Mouse (Mus musculus) embryonic facial prominence, embryonic 10.5 days (tissue): ENCODE measurements around the gene Ccl4. TPM values are rescaled to one million over a fixed set of nuclear protein-coding genes. Genes with fewer than 3 reads are reported as not detected.

Experiments used
- DNase-seq: peaks from one replicate; pipeline ENCODE4 v3.0.0-alpha.2; 2017; ENCODE audit warnings: low spot score
- H3K27ac ChIP-seq: fragments of 300-500 bp; sonication (generic); replicated peaks from 2 replicates; pipeline ENCODE4 v1.5.1; 2016; ENCODE audit warnings: mild to moderate bottlenecking
- H3K27me3 ChIP-seq: fragments of 300-500 bp; sonication (generic); replicated peaks from 2 replicates; pipeline ENCODE4 v1.6.1; 2016; ENCODE audit warnings: low read depth, mild to moderate bottlenecking; ENCODE audit not compliant: poor library complexity, severe bottlenecking
- H3K36me3 ChIP-seq: fragments of 300-500 bp; sonication (generic); replicated peaks from 2 replicates; pipeline ENCODE4 v1.6.1; 2016; ENCODE audit warnings: mild to moderate bottlenecking, moderate library complexity
- H3K4me1 ChIP-seq: fragments of 300-500 bp; sonication (generic); 2 replicates; pipeline ENCODE4 v1.6.1; 2016
- H3K4me3 ChIP-seq: fragments of 300-500 bp; sonication (generic); 2 replicates; pipeline ENCODE4 v1.5.1; 2016; ENCODE audit warnings: mild to moderate bottlenecking, moderate library complexity
- H3K9me3 ChIP-seq: fragments of 300-500 bp; sonication (generic); 2 replicates; pipeline ENCODE4 v1.6.1; 2016; ENCODE audit warnings: mild to moderate bottlenecking
- WGBS: fragments of 180-500 bp; shearing (Covaris S2); methylation state at CpG from one replicate; pipeline ENCODE4 v1.1.7; 2016; 5-methylcytosine and 5-hydroxymethylcytosine counted together
- polyA plus RNA-seq: library from polyadenylated mRNA; unstranded; fragments of >200 nt; fragmentation: Nextera tagmentation; extraction: Ambion mirVana; gene quantifications from 2 replicates; pipeline ENCODE4 v1.2.1, GENCODE M21; 2016

Ccl4 gene
- polyA plus RNA-seq, 1 experiment from 2014 or later = 0.40 TPM

GRCm38 (mm10) chr11:83640141-83640540 lies 22.2 kb upstream of the Ccl4 start:
- Histone ChIP-seq H3K27me3 (no peaks in the 10 kb centered on the region), H3K27ac (no peak overlapping the region), H3K4me3 (no peak overlapping the region), H3K36me3 (no peaks in the 10 kb centered on the region), H3K4me1 (no peaks in the 10 kb centered on the region), H3K9me3 (no peaks in the 10 kb centered on the region)
- WGBS = 86% methylated on average over 5 of the region's 5 CpGs
- DNase-seq = no peak

DNA sequence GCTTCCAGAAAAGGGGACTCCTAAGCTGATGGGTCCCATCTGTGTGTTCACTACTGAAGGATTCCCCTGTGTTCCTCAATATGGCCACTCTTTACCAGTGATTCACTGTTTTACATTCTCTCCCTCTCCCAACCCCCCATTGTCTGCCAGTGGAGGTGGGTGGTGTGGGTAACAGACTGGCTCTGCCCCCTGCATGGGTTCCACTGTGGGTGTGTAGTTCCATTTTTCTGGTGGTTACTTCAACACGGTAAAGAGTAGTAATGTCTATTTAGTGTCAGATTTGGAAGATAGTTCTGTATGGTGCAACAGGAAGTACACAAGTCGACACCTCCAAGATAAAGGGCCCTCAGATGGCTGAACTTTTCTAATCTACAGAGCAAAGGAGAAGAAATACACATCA lies 21.2 kb upstream of the Ccl4 start:
- WGBS = 91% methylated on average over 2 of the region's 2 CpGs
- H3K9me3 ChIP-seq = no peaks in the 10 kb centered on the region
- no peak overlapping the region for H3K27ac ChIP-seq
- no peak overlapping the region for H3K4me3 ChIP-seq
- H3K36me3 ChIP-seq = no peaks in the 10 kb centered on the region
- no peaks in the 10 kb centered on the region for H3K4me1 ChIP-seq
- DNase-seq = no peak
- no peaks in the 10 kb centered on the region for H3K27me3 ChIP-seq

GRCm38 (mm10) chr11:83645521-83645920 lies 16.9 kb upstream of the Ccl4 start, which contains the start of gene Rpl9-ps1:
Rpl9-ps1 (minus strand) TSS chr11:83645621.
- Histone ChIP-seq H3K36me3 (no peaks in the 10 kb centered on the region), H3K27ac (no peak within 1 kb of the TSS), H3K9me3 (no peaks in the 10 kb centered on the region), H3K27me3 (no peaks in the 10 kb centered on the region), H3K4me3 (no peak within 1 kb of the TSS), H3K4me1 (no peaks in the 10 kb centered on the region)
- DNase-seq = no peak
- 76% methylated on average over 1 of the region's 1 CpGs for WGBS

GRCm38 (mm10) chr11:83646356-83647149 lies 15.8 kb upstream of the Ccl4 start:
- 93% methylated on average over 6 of the region's 6 CpGs for WGBS
- Histone ChIP-seq H3K27me3 (no peaks in the 10 kb centered on the region), H3K4me3 (no peak overlapping the region), H3K27ac (no peak overlapping the region), H3K9me3 (no peaks in the 10 kb centered on the region), H3K4me1 (no peaks in the 10 kb centered on the region), H3K36me3 (no peaks in the 10 kb centered on the region)
- DNase-seq = no peak

GRCm38 (mm10) chr11:83649305-83649841 lies 13.0 kb upstream of the Ccl4 start, which contains the start of gene Ccl3:
Ccl3 (minus strand) TSS chr11:83649355.
- no peak within 1 kb of the TSS for H3K27ac ChIP-seq
- H3K9me3 ChIP-seq = no peaks in the 10 kb centered on the region
- no peaks in the 10 kb centered on the region for H3K27me3 ChIP-seq
- DNase-seq = no peak
- H3K4me1 ChIP-seq = no peaks in the 10 kb centered on the region
- H3K4me3 ChIP-seq = no peak within 1 kb of the TSS
- WGBS = 82% methylated on average over 8 of the region's 8 CpGs
- no peaks in the 10 kb centered on the region for H3K36me3 ChIP-seq

GRCm38 (mm10) chr11:83654606-83655005 lies 7.8 kb upstream of the Ccl4 start:
- H3K36me3 ChIP-seq = no peaks in the 10 kb centered on the region
- DNase-seq = no peak
- H3K27me3 ChIP-seq = no peaks in the 10 kb centered on the region
- H3K27ac ChIP-seq = no peak overlapping the region
- H3K4me3 ChIP-seq = no peak overlapping the region
- 90% methylated on average over 8 of the region's 8 CpGs for WGBS
- H3K4me1 ChIP-seq = no peaks in the 10 kb centered on the region
- H3K9me3 ChIP-seq = no peaks in the 10 kb centered on the region

- no peaks in the 10 kb centered on the region for H3K27me3 ChIP-seq
- no peak overlapping the region for H3K4me3 ChIP-seq
- DNase-seq = no peak
- 91% methylated on average over 3 of the region's 3 CpGs for WGBS
- H3K27ac ChIP-seq = no peak overlapping the region
- H3K9me3 ChIP-seq = no peaks in the 10 kb centered on the region
- H3K36me3 ChIP-seq = no peaks in the 10 kb centered on the region
- no peaks in the 10 kb centered on the region for H3K4me1 ChIP-seq
Measured at GRCm38 (mm10) chr11:83657508-83657907, 4.9 kb upstream of the Ccl4 start.

DNA sequence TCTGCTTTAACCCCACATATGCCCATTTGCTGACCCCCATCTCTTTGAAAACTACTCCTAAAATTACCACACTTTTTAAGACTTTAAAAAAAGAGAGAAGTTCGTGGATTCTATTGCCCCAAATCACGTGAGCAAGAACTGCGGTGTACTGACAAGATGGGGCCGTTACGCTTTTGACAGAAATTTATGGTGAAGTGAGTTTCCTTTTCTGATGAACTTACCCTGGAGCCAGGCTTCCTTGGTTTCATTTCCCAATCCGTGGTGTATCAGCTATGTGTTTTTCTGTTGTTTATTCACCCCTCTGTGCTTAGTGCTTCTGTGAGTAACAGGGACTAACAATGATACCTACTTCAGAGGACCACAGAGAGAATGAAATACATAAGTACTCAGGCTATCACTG lies 3.6 kb upstream of the Ccl4 start:
- H3K36me3 ChIP-seq = no peaks in the 10 kb centered on the region
- no peaks in the 10 kb centered on the region for H3K9me3 ChIP-seq
- 81% methylated on average over 6 of the region's 6 CpGs for WGBS
- H3K27me3 ChIP-seq = no peaks in the 10 kb centered on the region
- H3K4me3 ChIP-seq = no peak overlapping the region
- no peak overlapping the region for H3K27ac ChIP-seq
- no peaks in the 10 kb centered on the region for H3K4me1 ChIP-seq
- DNase-seq = no peak

- Histone ChIP-seq H3K9me3 (no peaks in the 10 kb centered on the region), H3K4me3 (no peak overlapping the region), H3K27ac (no peak overlapping the region), H3K36me3 (no peaks in the 10 kb centered on the region), H3K27me3 (no peaks in the 10 kb centered on the region), H3K4me1 (no peaks in the 10 kb centered on the region)
- 88% methylated on average over 5 of the region's 5 CpGs for WGBS
- no peak for DNase-seq
Measured at GRCm38 (mm10) chr11:83663532-83663931, 1.1 kb downstream of the Ccl4 start.

GRCm38 (mm10) chr11:83671743-83672142 lies 9.4 kb downstream of the Ccl4 start:
- Histone ChIP-seq H3K27ac (no peak overlapping the region), H3K36me3 (no peaks in the 10 kb centered on the region), H3K4me3 (no peak overlapping the region), H3K27me3 (no peaks in the 10 kb centered on the region), H3K9me3 (no peaks in the 10 kb centered on the region), H3K4me1 (no peaks in the 10 kb centered on the region)
- DNase-seq = no peak

GRCm38 (mm10) chr11:83675665-83676064 lies 13.3 kb downstream of the Ccl4 start:
- WGBS = 92% methylated on average over 1 of the region's 1 CpGs
- no peaks in the 10 kb centered on the region for H3K4me1 ChIP-seq
- DNase-seq = no peak

GRCm38 (mm10) chr11:83689918-83690317 lies 27.5 kb downstream of the Ccl4 start:
- Histone ChIP-seq H3K4me3 (no peak overlapping the region), H3K27ac (no peak overlapping the region), H3K4me1 (no peaks in the 10 kb centered on the region), H3K9me3 (no peaks in the 10 kb centered on the region), H3K27me3 (no peaks in the 10 kb centered on the region), H3K36me3 (no peaks in the 10 kb centered on the region)
- no peak for DNase-seq
- WGBS = 72% methylated on average over 1 of the region's 1 CpGs

More at GRCm38 (mm10) chr11:83675665-83676064, 13.3 kb downstream of the Ccl4 start:
- Histone ChIP-seq H3K27ac (no peak overlapping the region), H3K36me3 (no peaks in the 10 kb centered on the region), H3K9me3 (no peaks in the 10 kb centered on the region), H3K4me3 (no peak overlapping the region), H3K27me3 (no peaks in the 10 kb centered on the region)

DNA sequence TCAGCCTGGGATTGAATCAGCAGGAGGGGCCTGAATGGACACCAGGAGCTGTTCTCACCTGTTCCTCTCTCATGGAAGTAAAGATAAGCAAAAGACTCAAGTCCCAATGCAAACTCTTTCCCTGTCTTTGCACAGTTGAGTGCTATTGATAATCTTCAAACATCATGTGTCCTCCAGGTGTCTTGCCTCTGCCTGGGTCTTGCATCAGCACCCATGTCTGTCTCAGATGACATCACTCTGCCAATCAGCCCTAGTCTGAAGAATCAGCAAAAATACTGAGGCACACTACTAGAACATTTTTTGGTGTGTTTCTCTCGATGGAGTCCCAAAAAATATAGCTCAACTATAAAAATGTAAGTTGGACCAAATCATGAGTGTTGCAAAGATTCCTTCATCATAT lies 29.6 kb downstream of the Ccl4 start:
- 63% methylated on average over 1 of the region's 1 CpGs for WGBS

More for the DNA sequence above, 29.6 kb downstream of the Ccl4 start:
- Histone ChIP-seq H3K36me3 (no peaks in the 10 kb centered on the region), H3K27me3 (no peaks in the 10 kb centered on the region), H3K4me1 (no peaks in the 10 kb centered on the region), H3K9me3 (no peaks in the 10 kb centered on the region), H3K4me3 (no peak overlapping the region), H3K27ac (no peak overlapping the region)
- DNase-seq = no peak
